Mouse (Mus musculus) hindbrain, embryonic 11.5 days (tissue): ENCODE data around the gene Wdr1. TPM values are rescaled to one million over a fixed set of nuclear protein-coding genes. Genes with fewer than 3 reads are reported as not detected.

ENCODE experiments used
- ATAC-seq: fragments of 200-750 bp; cut with Nextera tagmentation; 2 replicates; pipeline ENCODE4 v1.8.0; 2017; ENCODE audit warnings: mild to moderate bottlenecking, moderate TSS enrichment, moderate library complexity; ENCODE audit not compliant: low FRiP score
- DNase-seq: peaks from one replicate; pipeline ENCODE4 v3.0.0-alpha.2; 2015; ENCODE audit warnings: low spot score
- H3K27ac ChIP-seq: fragments of 300-500 bp; sonication (generic); 2 replicates; pipeline ENCODE4 v1.5.1; 2014; ENCODE audit warnings: mild to moderate bottlenecking, low read depth, low read length
- H3K27me3 ChIP-seq: fragments of 300-500 bp; sonication (generic); 2 replicates; pipeline ENCODE4 v1.6.1; 2014; ENCODE audit warnings: mild to moderate bottlenecking, low read length, moderate library complexity, mixed read lengths; ENCODE audit not compliant: control insufficient read depth, insufficient read depth
- H3K36me3 ChIP-seq: fragments of 300-500 bp; sonication (generic); 2 replicates; pipeline ENCODE4 v1.6.1; 2014; ENCODE audit warnings: mild to moderate bottlenecking, low read length, moderate library complexity, mixed read lengths; ENCODE audit not compliant: control insufficient read depth, insufficient read depth
- H3K4me1 ChIP-seq: fragments of 300-500 bp; sonication (generic); replicated peaks from 2 replicates; pipeline ENCODE4 v1.6.1; 2014; ENCODE audit warnings: low read length, mixed read lengths; ENCODE audit not compliant: control insufficient read depth, insufficient read depth
- H3K4me2 ChIP-seq: fragments of 300-500 bp; sonication (generic); replicated peaks from 2 replicates; pipeline ENCODE4 v1.6.1; 2014; ENCODE audit warnings: mild to moderate bottlenecking, low read depth, low read length
- H3K4me3 ChIP-seq: fragments of 300-500 bp; sonication (generic); 2 replicates; pipeline ENCODE4 v1.5.1; 2014; ENCODE audit warnings: low read depth, low read length
- H3K9ac ChIP-seq: fragments of 300-500 bp; sonication (generic); 2 replicates; pipeline ENCODE4 v1.6.1; 2014; ENCODE audit warnings: low read depth, low read length
- H3K9me3 ChIP-seq: fragments of 300-500 bp; sonication (generic); 2 replicates; pipeline ENCODE4 v1.6.1; 2016; ENCODE audit warnings: low read length; ENCODE audit not compliant: control insufficient read depth
- WGBS: fragments of 180-500 bp; shearing (Covaris S2); extraction: QIAGEN DNeasy Blood & Tissue Kit; methylation state at CpG from one replicate; pipeline ENCODE4 v1.1.7; 2014; 5-methylcytosine and 5-hydroxymethylcytosine counted together
- polyA plus RNA-seq: library from polyadenylated mRNA; unstranded; fragments of >200 nt; fragmentation: Nextera tagmentation; extraction: Ambion mirVana; gene quantifications from 2 replicates; pipeline ENCODE4 v1.2.1, GENCODE M21; 2014

The Wdr1 gene
- polyA plus RNA-seq, 1 experiment from 2014 or later = 169 TPM

DNA sequence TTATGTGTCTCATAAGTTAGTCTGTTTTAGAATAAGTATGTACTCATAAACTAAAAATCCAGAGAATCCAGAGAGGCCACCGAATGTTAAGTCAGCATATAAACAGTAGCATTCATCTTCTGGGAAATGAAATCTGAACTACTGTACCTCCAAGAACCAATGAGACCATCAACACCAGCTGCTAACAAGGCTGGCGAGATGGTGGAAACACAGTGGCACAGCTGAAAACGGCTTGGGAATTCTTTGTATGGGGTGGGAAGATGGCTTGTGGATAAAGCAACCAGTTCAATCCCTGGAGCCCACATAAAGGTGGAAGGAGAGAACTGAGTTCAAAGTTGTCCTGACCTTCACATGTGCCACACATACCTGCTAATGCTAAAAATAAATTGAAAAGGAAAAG is 10.4 kb downstream of the Wdr1 start:
- Histone ChIP-seq H3K4me2 (no peak overlapping the region), H3K36me3 (peaks cover 7% of the 10 kb centered on the region; the same call in 1 of the 2 replicates), H3K9me3 (no peaks in the 10 kb centered on the region), H3K27me3 (no peaks in the 10 kb centered on the region), H3K9ac (no peak overlapping the region), H3K4me3 (no peak overlapping the region), H3K27ac (no peak overlapping the region), H3K4me1 (no peaks in the 10 kb centered on the region)
- no peak for ATAC-seq
- 94% methylated on average over 3 of the region's 3 CpGs for WGBS
- no peak for DNase-seq

DNA sequence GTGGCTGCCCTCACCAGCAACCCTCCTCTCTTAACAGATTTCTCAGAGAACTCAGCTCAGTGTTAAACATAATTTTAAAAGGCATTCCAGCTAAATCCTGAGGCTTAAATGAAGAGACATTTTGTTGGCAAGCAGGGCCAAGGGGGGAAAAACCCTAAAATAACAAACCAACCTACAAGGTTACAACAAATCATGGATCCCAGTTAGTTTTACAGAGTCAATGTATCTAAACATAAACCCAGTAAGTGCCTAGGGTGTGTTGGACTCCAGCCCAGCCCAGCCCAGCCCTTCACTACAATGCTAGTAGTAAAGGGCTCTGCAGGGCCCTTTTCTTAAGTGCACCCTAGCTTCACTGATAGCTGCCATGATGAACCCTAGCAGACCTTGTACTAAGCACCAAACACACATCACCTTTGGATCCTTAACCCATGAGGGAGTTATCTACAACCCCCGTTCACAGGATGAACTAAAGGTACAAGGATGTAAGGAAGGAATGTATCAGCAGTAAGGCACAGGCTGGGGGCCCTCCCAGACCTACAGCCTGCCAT is 12.7 kb downstream of the Wdr1 start:
- H3K9ac ChIP-seq = no peak overlapping the region
- ATAC-seq (no peak), DNase-seq (no peak)
- H3K4me2 ChIP-seq = no peak overlapping the region
- H3K4me1 ChIP-seq = no peaks in the 10 kb centered on the region
- H3K9me3 ChIP-seq = no peaks in the 10 kb centered on the region
- no peak overlapping the region for H3K27ac ChIP-seq
- no peak overlapping the region for H3K4me3 ChIP-seq
- H3K36me3 ChIP-seq = peaks cover 4% of the 10 kb centered on the region; the same call in 1 of the 2 replicates
- H3K27me3 ChIP-seq = no peaks in the 10 kb centered on the region
- WGBS = 96% methylated on average over 1 of the region's 1 CpGs

GRCm38 (mm10) chr5:38549461-38549909 is 13.5 kb downstream of the Wdr1 start:
- peaks cover 4% of the 10 kb centered on the region; the same call in 1 of the 2 replicates for H3K36me3 ChIP-seq

GRCm38 (mm10) chr5:38547375-38547774 is 15.6 kb downstream of the Wdr1 start:
- Histone ChIP-seq H3K27ac (no peak overlapping the region), H3K4me1 (no peaks in the 10 kb centered on the region), H3K9me3 (no peaks in the 10 kb centered on the region), H3K4me3 (no peak overlapping the region), H3K9ac (no peak overlapping the region), H3K36me3 (peaks cover 12% of the 10 kb centered on the region), H3K27me3 (no peaks in the 10 kb centered on the region), H3K4me2 (no peak overlapping the region)
- ATAC-seq = no peak
- no peak for DNase-seq
- 88% methylated on average over 6 of the region's 6 CpGs for WGBS

More at GRCm38 (mm10) chr5:38549461-38549909, 13.5 kb downstream of the Wdr1 start:
- H3K4me1 ChIP-seq = no peaks in the 10 kb centered on the region
- no peaks in the 10 kb centered on the region for H3K27me3 ChIP-seq
- no peak overlapping the region for H3K9ac ChIP-seq
- DNase-seq (no peak), ATAC-seq (no peak)
- 79% methylated on average over 3 of the region's 3 CpGs for WGBS
- no peak overlapping the region for H3K4me3 ChIP-seq
- no peaks in the 10 kb centered on the region for H3K9me3 ChIP-seq
- H3K27ac ChIP-seq = no peak overlapping the region
- no peak overlapping the region for H3K4me2 ChIP-seq

DNA sequence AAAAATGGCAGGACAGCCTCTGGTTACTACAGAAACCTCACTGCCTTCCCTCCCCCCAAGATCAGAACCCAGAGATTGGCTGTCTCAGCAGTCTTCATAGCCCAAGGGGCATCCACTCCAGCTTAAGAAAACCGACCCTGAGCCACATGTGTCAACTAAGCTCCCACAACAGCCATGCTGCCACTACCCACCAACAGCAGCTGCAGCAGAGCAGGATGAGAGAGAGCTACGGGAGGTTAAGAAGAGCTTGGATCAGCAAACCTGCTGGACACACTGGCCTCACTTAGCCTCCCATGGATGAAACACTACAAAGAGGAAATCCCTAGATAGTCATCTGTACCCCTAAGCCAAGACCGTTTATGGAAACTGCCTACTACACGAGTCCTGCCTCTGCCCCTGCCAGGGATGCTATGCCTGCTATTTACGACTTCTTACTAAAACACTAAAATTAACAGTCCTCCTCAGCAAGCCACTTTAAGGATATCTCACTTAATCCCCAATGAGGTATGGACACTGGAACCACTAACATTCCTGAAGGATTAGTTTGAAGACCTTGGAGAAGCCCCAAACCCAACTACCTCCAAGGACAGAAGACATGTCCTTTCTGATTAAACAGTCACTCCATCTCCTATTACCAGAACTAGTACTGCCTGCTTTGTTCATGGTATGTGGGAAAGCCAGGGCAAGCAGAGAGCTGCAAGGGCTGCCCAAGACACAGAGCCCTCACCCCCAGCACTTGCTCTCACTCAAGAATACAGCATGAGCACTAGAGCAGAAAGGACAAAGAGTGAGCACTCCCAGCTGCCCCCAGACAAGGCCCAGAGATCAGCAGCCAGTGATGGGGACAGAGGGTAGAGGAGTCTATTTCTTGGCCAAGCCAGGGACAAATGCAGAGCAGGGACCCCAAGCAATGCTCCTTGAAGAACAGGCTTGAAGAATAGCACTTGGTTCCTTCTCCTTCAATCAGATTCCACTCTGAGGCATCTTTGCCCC is 18.3 kb downstream of the Wdr1 start:
- Histone ChIP-seq H3K9ac (no peak overlapping the region), H3K36me3 (peaks cover 23% of the 10 kb centered on the region), H3K4me2 (no peak overlapping the region), H3K4me3 (no peak overlapping the region), H3K4me1 (no peaks in the 10 kb centered on the region), H3K27me3 (no peaks in the 10 kb centered on the region), H3K27ac (no peak overlapping the region), H3K9me3 (no peaks in the 10 kb centered on the region)
- DNase-seq (no peak), ATAC-seq (no peak)
- WGBS = 89% methylated on average over 5 of the region's 5 CpGs

- H3K36me3 ChIP-seq = peaks cover 21% of the 10 kb centered on the region
- ATAC-seq = no peak
- 93% methylated on average over 4 of the region's 4 CpGs for WGBS
Measured at GRCm38 (mm10) chr5:38543496-38544217, 19.4 kb downstream of the Wdr1 start.

GRCm38 (mm10) chr5:38541728-38542127 is 21.3 kb downstream of the Wdr1 start:
- WGBS = 89% methylated on average over 3 of the region's 3 CpGs
- peaks cover 21% of the 10 kb centered on the region for H3K36me3 ChIP-seq

More at GRCm38 (mm10) chr5:38543496-38544217, 19.4 kb downstream of the Wdr1 start:
- Histone ChIP-seq H3K4me2 (no peak overlapping the region), H3K27ac (no peak overlapping the region), H3K9ac (no peak overlapping the region), H3K4me3 (no peak overlapping the region), H3K4me1 (no peaks in the 10 kb centered on the region), H3K9me3 (no peaks in the 10 kb centered on the region), H3K27me3 (no peaks in the 10 kb centered on the region)
- no peak for DNase-seq

DNA sequence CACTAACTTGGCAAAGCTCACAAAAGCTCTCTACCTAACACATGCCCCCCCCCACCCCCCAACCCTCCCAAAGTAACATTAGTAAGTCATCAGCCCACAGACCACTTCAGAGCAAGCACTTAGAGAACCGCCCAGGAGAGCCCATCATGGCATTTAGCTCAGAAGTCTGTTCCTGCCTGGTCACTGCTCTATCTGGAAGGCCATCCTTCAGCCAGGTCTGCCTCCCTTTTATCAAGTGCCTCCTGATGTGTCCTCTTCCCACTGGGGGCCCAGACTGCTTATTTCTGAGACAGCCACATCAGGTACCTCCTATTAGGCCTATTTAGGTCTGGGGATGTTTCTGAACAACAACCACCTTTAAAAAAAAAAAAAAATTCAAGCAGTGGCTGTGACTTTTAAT is 22.1 kb downstream of the Wdr1 start:
- Histone ChIP-seq H3K4me1 (no peaks in the 10 kb centered on the region), H3K27me3 (no peaks in the 10 kb centered on the region), H3K9me3 (no peaks in the 10 kb centered on the region), H3K4me2 (no peak overlapping the region), H3K9ac (no peak overlapping the region), H3K27ac (no peak overlapping the region), H3K4me3 (no peak overlapping the region), H3K36me3 (peaks cover 28% of the 10 kb centered on the region)
- 100% methylated on average over 1 of the region's 1 CpGs for WGBS
- DNase-seq = no peak
- ATAC-seq = no peak

More at GRCm38 (mm10) chr5:38541728-38542127, 21.3 kb downstream of the Wdr1 start:
- no peak overlapping the region for H3K9ac ChIP-seq
- no peak overlapping the region for H3K4me3 ChIP-seq
- H3K27ac ChIP-seq = no peak overlapping the region
- no peaks in the 10 kb centered on the region for H3K9me3 ChIP-seq
- no peaks in the 10 kb centered on the region for H3K4me1 ChIP-seq
- DNase-seq (no peak), ATAC-seq (no peak)
- H3K4me2 ChIP-seq = no peak overlapping the region
- H3K27me3 ChIP-seq = no peaks in the 10 kb centered on the region
